Mouse (Mus musculus) lung, embryonic 15.5 days (tissue): ENCODE measurements around the gene 1700042G07Rik. TPM values are rescaled to one million over a fixed set of nuclear protein-coding genes. Genes with fewer than 3 reads are reported as not detected.
"Not testable (repeated sequence)": the region's sequence is repeated elsewhere in the genome, so short reads cannot be mapped to it uniquely, and the experiment has no call there.

ENCODE experiments used
- ATAC-seq: fragments of 200-750 bp; cut with Nextera tagmentation; 2 replicates; pipeline ENCODE4 v1.8.0; 2017; ENCODE audit warnings: moderate number of reproducible peaks, borderline replicate concordance; ENCODE audit not compliant: low FRiP score, low TSS enrichment; ENCODE audit errors: extremely low read depth
- H3K27ac ChIP-seq: fragments of 300-500 bp; sonication (generic); 2 replicates; pipeline ENCODE4 v1.5.1; 2015; ENCODE audit warnings: moderate library complexity, mild to moderate bottlenecking, inconsistent platforms
- H3K27me3 ChIP-seq: fragments of 300-500 bp; sonication (generic); 2 replicates; pipeline ENCODE4 v1.6.1; 2015; ENCODE audit warnings: inconsistent platforms
- H3K36me3 ChIP-seq: fragments of 300-500 bp; sonication (generic); 2 replicates; pipeline ENCODE4 v1.6.1; 2015; ENCODE audit warnings: inconsistent platforms
- H3K4me1 ChIP-seq: fragments of 300-500 bp; sonication (generic); 2 replicates; pipeline ENCODE4 v1.6.1; 2015; ENCODE audit warnings: inconsistent platforms
- H3K4me2 ChIP-seq: fragments of 300-500 bp; sonication (generic); 2 replicates; pipeline ENCODE4 v1.6.1; 2015; ENCODE audit warnings: inconsistent platforms, mild to moderate bottlenecking, moderate library complexity
- H3K4me3 ChIP-seq: fragments of 300-500 bp; sonication (generic); 2 replicates; pipeline ENCODE4 v1.5.1; 2015; ENCODE audit warnings: mild to moderate bottlenecking, inconsistent platforms
- H3K9ac ChIP-seq: fragments of 300-500 bp; sonication (generic); 2 replicates; pipeline ENCODE4 v1.6.1; 2015; ENCODE audit warnings: inconsistent platforms
- H3K9me3 ChIP-seq: fragments of 300-500 bp; sonication (generic); 2 replicates; pipeline ENCODE4 v1.6.1; 2016; ENCODE audit warnings: inconsistent platforms
- WGBS: fragments of 180-500 bp; shearing (Covaris S2); methylation state at CpG from one replicate; pipeline ENCODE4 v1.1.7; 2015; 5-methylcytosine and 5-hydroxymethylcytosine counted together
- polyA plus RNA-seq: library from polyadenylated mRNA; unstranded; fragments of >200 nt; fragmentation: Nextera tagmentation; extraction: Ambion mirVana; gene quantifications from 2 replicates; pipeline ENCODE4 v1.2.1, GENCODE M21; 2015

The 1700042G07Rik gene
- polyA plus RNA-seq, 1 experiment from 2014 or later: not detected

GRCm38 (mm10) chr4:116182745-116183144 is 9.6 kb downstream of the 1700042G07Rik start:
- 5% methylated on average over 12 of the region's 12 CpGs for WGBS
- H3K9ac ChIP-seq: no peak overlapping the region
- H3K27me3 ChIP-seq: no peaks in the 10 kb centered on the region
- H3K4me2 ChIP-seq: peak overlapping the region; percentile 46
- peak; percentile 29; the same call in 1 of the 2 replicates for ATAC-seq
- H3K9me3 ChIP-seq: no peaks in the 10 kb centered on the region
- no peaks in the 10 kb centered on the region for H3K36me3 ChIP-seq
- H3K27ac ChIP-seq: no peak overlapping the region
- no peak overlapping the region for H3K4me3 ChIP-seq
- H3K4me1 ChIP-seq: 0 out of 2 replicates have a peak, but pooled peaks cover 12% of the 10 kb centered on the region

DNA sequence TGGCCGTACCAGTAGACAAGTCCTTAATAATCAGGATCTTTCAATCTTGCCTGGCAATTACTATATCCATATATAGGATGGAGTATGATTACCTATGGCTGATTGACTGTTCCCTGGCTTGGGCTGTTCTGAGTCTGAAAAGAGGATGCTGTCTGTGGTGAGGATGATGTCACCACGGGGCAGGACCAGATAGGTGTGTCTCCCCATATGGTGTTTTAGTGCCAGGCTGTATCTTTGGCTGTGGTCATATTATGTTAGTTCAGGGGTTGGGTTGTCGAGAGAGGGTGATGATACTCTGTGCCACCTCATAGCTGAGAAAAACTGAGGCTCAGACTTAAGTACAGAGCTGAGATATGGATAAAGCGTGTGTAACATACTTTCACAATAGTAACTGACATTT is 11.9 kb downstream of the 1700042G07Rik start:
- Histone ChIP-seq H3K36me3 (no peaks in the 10 kb centered on the region), H3K27ac (no peak overlapping the region), H3K4me2 (no peak overlapping the region), H3K9ac (no peak overlapping the region), H3K4me3 (no peak overlapping the region), H3K4me1 (0 out of 2 replicates have a peak, but pooled peaks cover 9% of the 10 kb centered on the region), H3K27me3 (no peaks in the 10 kb centered on the region), H3K9me3 (no peaks in the 10 kb centered on the region)
- WGBS: 84% methylated on average over 4 of the region's 4 CpGs
- ATAC-seq: no peak

DNA sequence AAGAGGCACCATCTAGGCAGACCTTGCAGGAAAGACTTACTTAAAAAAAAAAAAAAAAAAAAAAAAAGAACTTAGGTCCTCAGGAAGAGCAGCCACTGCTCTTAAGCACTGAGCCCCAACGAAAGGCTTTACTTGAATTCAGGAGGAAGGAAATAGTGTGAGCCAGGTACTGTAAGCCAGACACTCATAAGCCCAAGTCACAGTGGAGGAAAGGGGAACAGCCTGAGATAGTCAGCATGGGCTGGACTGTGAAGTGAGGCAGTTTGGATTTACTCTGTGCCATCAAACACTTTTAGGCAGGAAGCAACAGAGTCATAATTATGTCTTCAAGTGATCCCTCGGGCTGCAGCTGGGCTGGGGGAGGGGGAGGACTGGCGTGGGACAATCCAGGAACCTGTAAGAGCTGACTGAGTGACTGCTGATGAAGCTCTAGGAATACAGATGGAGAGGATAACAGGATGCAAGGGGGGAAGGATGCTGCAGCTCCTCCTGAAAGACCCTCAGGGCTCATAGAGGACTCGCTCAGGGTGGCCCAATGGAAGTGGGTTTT is 19.2 kb downstream of the 1700042G07Rik start:
- WGBS: 30% methylated on average over 4 of the region's 4 CpGs
- H3K27me3 ChIP-seq: no peaks in the 10 kb centered on the region

DNA sequence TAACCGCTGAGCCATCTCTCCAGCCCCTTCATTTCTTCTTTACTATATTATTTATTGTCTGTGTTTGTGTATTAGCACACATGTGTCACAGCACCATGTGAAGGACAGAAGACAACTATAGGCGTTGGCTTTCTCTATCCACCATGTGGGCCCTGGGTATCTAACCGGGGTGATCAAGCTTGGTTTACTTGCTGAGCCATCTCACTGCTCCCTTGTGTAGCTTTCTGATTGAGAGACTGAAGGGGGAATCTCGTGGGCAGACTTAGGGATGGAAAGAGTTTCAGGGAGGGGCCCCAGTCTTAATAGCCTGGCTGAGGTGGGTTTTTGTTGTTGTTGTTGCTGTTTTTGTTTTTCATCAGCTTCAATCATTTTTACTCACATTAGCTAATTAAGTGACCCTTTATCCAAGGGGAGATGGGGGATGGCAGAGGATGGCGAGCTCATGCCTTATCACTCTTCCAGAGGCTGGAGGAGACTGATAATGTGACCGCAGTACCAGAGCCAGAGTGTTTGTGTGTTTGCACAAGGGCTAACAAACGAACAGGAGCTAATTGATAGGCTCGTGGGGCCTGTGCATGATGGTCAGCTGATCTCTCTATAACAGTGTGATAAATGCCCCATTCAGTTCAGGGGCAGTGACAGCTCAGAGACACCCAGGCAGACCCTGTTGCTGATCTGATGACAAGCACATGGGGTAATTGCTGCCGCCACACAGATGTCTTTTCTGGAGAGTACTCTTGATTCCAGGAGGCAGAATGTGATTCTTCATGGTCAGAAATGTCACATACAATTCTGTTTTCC is 20.6 kb downstream of the 1700042G07Rik start:
- 42% methylated on average over 9 of the region's 9 CpGs for WGBS
- no peaks in the 10 kb centered on the region for H3K36me3 ChIP-seq
- no peak overlapping the region for H3K4me2 ChIP-seq
- no peak for ATAC-seq
- no peaks in the 10 kb centered on the region for H3K4me1 ChIP-seq
- no peak overlapping the region for H3K9ac ChIP-seq
- no peak overlapping the region for H3K27ac ChIP-seq
- no peaks in the 10 kb centered on the region for H3K27me3 ChIP-seq
- no peaks in the 10 kb centered on the region for H3K9me3 ChIP-seq
- no peak overlapping the region for H3K4me3 ChIP-seq

More for the DNA sequence above, 19.2 kb downstream of the 1700042G07Rik start:
- no peak for ATAC-seq
- Histone ChIP-seq H3K9ac (no peak overlapping the region), H3K36me3 (no peaks in the 10 kb centered on the region), H3K4me3 (no peak overlapping the region), H3K4me2 (no peak overlapping the region), H3K27ac (no peak overlapping the region), H3K9me3 (no peaks in the 10 kb centered on the region), H3K4me1 (no peaks in the 10 kb centered on the region)

DNA sequence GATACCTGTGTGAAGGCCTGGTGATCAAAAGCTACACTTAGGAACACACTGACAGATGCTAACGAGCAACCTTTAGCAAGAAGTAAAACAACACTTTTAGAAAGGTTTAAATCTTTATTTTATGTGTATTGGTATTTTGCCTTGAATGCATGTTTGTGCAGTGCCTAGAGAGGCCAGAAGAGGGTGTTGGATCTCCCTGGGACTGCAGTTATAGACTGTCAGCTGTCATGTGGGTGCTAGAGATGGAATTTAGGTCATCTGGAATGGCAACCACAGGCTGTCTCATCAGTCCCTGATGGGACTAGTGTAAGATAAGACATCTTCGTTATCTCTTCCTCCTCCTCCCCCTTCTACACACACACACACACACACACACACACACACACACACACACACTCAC is 25.2 kb downstream of the 1700042G07Rik start:
- no peak overlapping the region for H3K4me2 ChIP-seq
- no peak overlapping the region for H3K9ac ChIP-seq
- no peaks in the 10 kb centered on the region for H3K36me3 ChIP-seq
- no peaks in the 10 kb centered on the region for H3K27me3 ChIP-seq
- H3K9me3 ChIP-seq: no peaks in the 10 kb centered on the region
- H3K27ac ChIP-seq: no peak overlapping the region
- no peak overlapping the region for H3K4me3 ChIP-seq
- no peak for ATAC-seq
- no peaks in the 10 kb centered on the region for H3K4me1 ChIP-seq
- WGBS: 66% methylated on average over 2 of the region's 2 CpGs

DNA sequence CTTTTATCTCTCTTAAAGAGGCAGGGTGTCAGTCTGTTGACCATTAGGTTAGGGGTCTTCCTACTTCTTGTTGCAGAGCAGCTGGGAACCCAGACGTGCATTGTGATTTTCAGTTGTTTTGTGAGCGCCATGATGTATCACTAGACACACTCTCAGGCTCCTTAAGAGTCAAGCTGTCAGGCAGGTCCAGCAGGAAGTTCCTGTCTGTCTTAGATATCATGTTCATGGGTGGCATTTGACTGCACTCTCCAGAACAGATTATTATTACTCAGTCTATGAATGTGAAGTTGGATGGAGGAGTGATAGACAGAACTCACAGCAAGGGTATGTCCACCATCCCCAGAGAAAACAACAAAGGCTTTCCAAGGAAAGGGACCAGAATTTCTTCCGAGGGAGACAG is 31.2 kb downstream of the 1700042G07Rik start:
- Histone ChIP-seq H3K27ac (no peak overlapping the region), H3K9ac (no peak overlapping the region), H3K4me3 (no peak overlapping the region), H3K4me2 (no peak overlapping the region), H3K9me3 (no peaks in the 10 kb centered on the region), H3K27me3 (no peaks in the 10 kb centered on the region), H3K4me1 (no peaks in the 10 kb centered on the region), H3K36me3 (no peaks in the 10 kb centered on the region)
- 45% methylated on average over 3 of the region's 3 CpGs for WGBS
- ATAC-seq: no peak

GRCm38 (mm10) chr4:116206531-116206930 is 33.4 kb downstream of the 1700042G07Rik start:
- no peak for ATAC-seq
- Histone ChIP-seq H3K27me3 (no peaks in the 10 kb centered on the region), H3K4me3 (no peak overlapping the region), H3K9me3 (no peaks in the 10 kb centered on the region), H3K4me2 (no peak overlapping the region), H3K27ac (no peak overlapping the region), H3K36me3 (no peaks in the 10 kb centered on the region), H3K9ac (no peak overlapping the region), H3K4me1 (no peaks in the 10 kb centered on the region)
- 72% methylated on average over 4 of the region's 4 CpGs for WGBS

DNA sequence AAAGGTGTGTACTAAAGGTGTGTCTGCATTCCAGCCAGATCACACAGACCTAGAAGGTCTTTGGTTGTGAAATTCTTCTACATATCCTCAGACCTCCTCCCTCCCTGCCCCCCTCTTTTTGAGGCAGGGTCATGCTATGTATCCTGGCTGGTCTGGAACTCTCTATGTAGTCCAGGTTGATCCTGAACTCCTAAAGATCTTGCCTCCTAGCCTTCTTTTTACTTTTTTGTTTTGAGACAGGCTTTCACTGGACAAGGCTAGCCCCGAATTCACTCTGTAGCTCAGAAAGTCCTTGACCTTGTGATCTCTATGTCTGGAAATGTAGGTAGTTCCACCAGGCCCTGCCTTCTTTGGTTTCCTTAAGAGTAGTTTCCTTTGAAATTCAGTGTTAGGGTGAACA is 35.7 kb downstream of the 1700042G07Rik start:
- H3K36me3 ChIP-seq: no peaks in the 10 kb centered on the region
- WGBS: 61% methylated on average over 1 of the region's 1 CpGs

DNA sequence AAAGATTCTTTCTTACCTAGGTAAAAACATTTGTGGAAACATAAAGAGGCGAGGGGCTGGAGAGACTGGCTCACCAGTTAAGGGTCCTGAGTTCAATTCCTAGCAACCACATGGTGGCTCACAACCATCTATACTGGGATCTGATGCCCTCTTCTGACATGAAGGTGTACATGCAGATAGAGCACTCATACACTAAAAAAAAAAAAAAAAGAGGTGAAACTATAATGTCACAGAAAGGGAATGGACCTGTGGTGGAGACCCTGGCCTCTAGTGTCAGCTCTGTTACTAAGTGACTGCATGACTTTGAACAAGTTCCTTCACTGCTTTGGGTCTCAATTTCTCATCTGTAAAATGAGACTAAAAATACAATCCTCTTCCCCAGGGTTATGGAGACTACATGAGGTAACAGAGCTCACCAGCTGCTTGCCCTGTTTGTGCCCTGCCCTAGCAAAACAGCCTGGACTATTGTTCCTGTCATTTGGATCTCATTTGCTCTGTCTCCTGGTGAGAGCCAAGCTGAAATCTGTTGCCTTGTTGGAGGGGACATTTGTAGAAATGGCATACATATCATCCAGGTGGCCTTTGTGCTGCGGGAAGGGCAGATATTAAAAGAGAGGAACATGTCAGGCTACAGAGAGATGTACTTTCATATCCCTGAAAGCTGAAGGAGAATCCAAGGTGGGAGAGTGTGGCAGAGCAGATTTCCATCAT is 42.9 kb downstream of the 1700042G07Rik start:
- WGBS: 80% methylated on average over 2 of the region's 2 CpGs
- no peak overlapping the region for H3K4me2 ChIP-seq
- H3K36me3 ChIP-seq: no peaks in the 10 kb centered on the region
- no peaks in the 10 kb centered on the region for H3K27me3 ChIP-seq
- peaks cover 4% of the 10 kb centered on the region; the same call in 1 of the 2 replicates for H3K4me1 ChIP-seq
- H3K4me3 ChIP-seq: no peak overlapping the region
- no peak for ATAC-seq
- H3K27ac ChIP-seq: no peak overlapping the region
- H3K9me3 ChIP-seq: no peaks in the 10 kb centered on the region
- no peak overlapping the region for H3K9ac ChIP-seq

More for the DNA sequence above, 35.7 kb downstream of the 1700042G07Rik start:
- ATAC-seq: no peak
- no peaks in the 10 kb centered on the region for H3K9me3 ChIP-seq
- H3K27ac ChIP-seq: no peak overlapping the region
- no peak overlapping the region for H3K4me2 ChIP-seq
- no peaks in the 10 kb centered on the region for H3K4me1 ChIP-seq
- no peak overlapping the region for H3K9ac ChIP-seq
- H3K4me3 ChIP-seq: no peak overlapping the region
- no peaks in the 10 kb centered on the region for H3K27me3 ChIP-seq

- WGBS: 28% methylated on average over 2 of the region's 2 CpGs
- Histone ChIP-seq H3K4me2 (no peak overlapping the region), H3K36me3 (no peaks in the 10 kb centered on the region), H3K4me3 (no peak overlapping the region), H3K27me3 (no peaks in the 10 kb centered on the region), H3K27ac (no peak overlapping the region), H3K9me3 (no peaks in the 10 kb centered on the region), H3K9ac (no peak overlapping the region), H3K4me1 (peaks cover 4% of the 10 kb centered on the region; the same call in 1 of the 2 replicates)
- no peak for ATAC-seq
These were observed 43.9 kb downstream of the 1700042G07Rik start for GRCm38 (mm10) chr4:116217046-116217445.

DNA sequence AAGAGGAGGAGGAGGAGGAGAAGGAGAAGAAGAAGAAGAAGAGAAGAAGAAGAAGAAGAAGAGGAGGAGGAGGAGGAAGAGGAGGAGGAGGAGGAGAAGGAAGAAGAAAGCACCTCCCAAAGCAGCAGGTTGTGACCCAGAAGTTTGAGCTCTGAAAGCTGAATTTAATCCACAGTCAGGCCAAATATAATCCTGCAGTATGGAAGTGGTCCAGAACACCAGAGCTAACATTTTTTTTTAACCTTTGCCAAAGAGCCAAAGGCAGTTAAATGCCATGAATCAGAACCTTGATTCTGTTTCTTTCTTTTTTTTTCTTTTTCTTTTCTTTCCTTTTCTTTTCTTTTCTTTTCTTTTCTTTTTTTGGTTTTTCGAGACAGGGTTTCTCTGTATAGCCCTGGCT is 44.5 kb downstream of the 1700042G07Rik start:
- not testable (repeated sequence) for H3K27me3 ChIP-seq, H3K9ac ChIP-seq, ATAC-seq, H3K9me3 ChIP-seq, H3K27ac ChIP-seq, H3K36me3 ChIP-seq, H3K4me3 ChIP-seq, H3K4me2 ChIP-seq, H3K4me1 ChIP-seq
- WGBS: 87% methylated on average over 1 of the region's 1 CpGs

DNA sequence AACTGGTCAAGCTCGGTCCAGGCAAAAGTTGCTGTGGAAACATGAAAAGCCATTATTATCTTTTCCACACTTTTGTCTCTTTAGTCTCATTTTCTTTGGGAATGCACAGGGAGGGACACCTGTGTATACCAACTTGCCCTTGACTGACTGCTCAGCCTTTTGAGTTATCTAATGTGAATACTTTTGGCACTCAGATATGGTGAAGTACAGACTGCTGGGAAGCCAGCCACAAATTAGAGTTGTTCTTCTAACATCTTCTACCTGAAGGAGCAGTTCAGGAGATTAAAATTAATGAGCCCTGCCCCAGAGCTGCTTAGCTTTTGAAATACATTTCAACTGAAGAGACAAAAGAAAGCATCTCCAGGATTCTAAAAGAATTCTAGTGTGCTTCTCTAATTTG is 45.9 kb downstream of the 1700042G07Rik start:
- Histone ChIP-seq H3K27ac (no peak overlapping the region), H3K4me2 (no peak overlapping the region), H3K4me3 (no peak overlapping the region), H3K4me1 (peaks cover 7% of the 10 kb centered on the region; the same call in 1 of the 2 replicates), H3K9ac (no peak overlapping the region), H3K9me3 (no peaks in the 10 kb centered on the region), H3K36me3 (no peaks in the 10 kb centered on the region), H3K27me3 (no peaks in the 10 kb centered on the region)
- WGBS: 88% methylated on average over 1 of the region's 1 CpGs
- no peak for ATAC-seq
